Mouse (Mus musculus) retina, postnatal 7 days (tissue): ENCODE measurements around the gene Mmp2.

ENCODE experiments used
- DNase-seq: peaks from one replicate; pipeline ENCODE4 v3.0.0-alpha.2; 2012; ENCODE audit warnings: low read depth, low spot score

Mmp2 gene

DNA sequence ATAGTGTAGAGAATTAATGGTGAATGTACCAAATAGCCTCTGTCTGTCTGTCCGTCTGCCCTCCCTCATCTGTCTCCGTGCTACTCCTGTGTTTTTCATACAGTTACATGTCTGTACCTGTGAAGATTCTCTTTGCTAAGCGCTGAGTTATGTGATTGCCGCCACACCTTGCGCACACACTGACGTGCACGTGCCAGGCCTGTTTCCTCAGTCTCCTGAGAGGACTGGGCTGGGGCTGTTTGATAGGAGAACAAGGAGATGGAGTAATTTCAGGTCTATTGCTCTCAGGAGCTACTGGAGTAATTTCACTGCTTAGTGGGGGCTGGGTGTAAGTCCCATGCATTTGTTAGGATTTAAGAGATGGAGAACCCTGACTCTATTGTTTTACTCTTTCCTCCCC, 68.0 kb downstream of the Mmp2 start:
- no peak for DNase-seq

- DNase-seq: no peak
Observed at GRCm38 (mm10) chr8:92896056-92896455, 69.0 kb downstream of the Mmp2 start.

DNA sequence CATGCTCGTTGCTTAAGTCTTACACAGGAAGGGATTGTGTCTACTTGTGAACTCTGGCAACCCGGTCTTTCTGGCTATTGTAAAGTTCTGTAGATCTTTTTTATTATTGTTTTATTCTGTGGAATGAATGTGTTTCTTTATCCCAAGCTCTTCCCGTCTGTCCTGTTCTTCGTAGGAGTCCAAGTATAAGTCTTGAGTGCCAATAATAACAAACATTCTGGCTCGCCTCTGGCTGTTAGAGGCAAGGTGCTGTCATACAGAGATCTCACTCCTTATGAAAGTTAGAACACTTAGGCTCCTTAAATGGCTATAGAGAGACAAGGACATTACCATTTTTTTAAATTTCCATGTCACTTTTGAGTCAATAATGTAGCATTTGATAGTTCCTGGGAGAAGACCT, 69.5 kb downstream of the Mmp2 start:
- DNase-seq: no peak

DNA sequence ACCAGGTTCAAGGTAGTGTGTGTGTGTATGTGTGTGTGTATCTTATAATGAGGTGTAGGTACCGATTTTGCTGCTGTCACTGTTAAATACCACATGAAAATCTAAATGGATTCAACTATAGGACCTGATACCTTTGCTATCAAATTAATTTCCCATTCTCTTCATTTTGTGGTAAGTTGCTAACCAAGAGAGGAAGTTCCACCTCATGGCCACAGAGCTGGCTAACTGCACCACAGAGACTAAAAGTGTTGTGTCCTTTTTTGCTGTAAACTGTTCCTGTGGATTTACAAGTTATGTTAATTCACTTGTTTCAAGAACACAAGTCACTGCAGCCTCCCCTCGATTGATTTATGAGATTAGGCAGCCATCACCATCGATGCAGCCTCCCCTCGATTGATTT, 70.7 kb downstream of the Mmp2 start:
- no peak for DNase-seq

DNA sequence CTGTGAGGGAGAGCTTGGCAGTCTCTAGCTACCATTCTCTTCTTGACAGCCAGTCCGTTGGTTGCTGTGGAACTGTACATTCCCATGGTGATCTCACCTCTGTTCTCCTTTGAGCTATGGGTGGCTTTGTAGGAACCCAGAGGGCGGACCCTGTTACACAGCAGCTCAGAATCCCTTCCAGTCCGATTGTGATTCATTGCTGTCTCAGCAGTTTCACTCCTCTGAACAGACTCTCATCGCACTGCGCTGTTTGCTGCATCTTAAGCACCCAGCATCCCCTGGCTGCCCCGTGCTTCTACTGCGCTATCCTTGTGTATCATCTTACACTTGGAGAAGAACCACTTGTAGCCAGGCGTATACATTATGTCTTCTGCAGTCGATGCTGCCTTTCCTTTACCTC, 72.5 kb downstream of the Mmp2 start:
- DNase-seq: no peak

GRCm38 (mm10) chr8:92901107-92901506, 74.0 kb downstream of the Mmp2 start, which contains the start of gene Capns2:
Gene Capns2 (plus strand): TSS chr8:92901407.
- DNase-seq: no peak

- no peak for DNase-seq
Observed at GRCm38 (mm10) chr8:92902981-92903380, 75.9 kb downstream of the Mmp2 start.
